Mouse (Mus musculus): Measurements from ENCODE around the gene Vps26b. TPM values are rescaled to one million over a fixed set of nuclear protein-coding genes. Genes with fewer than 3 reads are reported as not detected.

Vps26b gene
- polyA plus RNA-seq, 2 experiments, result 8.0 to 8.3 TPM

DNA sequence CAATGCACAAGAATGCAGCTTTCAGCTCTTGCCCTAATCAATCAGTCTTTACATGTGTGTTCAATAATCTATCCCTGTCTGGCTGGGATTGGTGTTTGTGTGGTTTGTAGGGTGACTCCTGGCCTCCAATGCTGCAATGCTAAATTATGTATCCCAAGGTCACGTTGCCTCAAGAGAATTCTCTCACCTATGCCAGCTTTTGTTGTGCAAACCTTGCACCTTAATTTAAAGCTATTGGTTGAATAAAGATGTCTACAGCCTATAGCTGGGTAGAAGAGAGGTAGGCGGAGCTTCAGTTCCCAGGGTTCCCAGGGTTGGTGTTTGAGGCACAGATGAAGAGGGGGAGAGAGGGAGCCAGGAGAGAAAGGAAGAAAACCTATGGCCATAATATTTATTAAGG lies 32.4 kb downstream of the Vps26b start:
- Histone ChIP-seq H3K4me3 (ENCODE audit: insufficient read depth in 1 of 2, low read depth in 2 of 2, low read length in 2 of 2) (no peak overlapping the region), H3K36me3 (replicated peaks; ENCODE audit: control insufficient read depth, insufficient read depth, low read depth) (no peaks in the 10 kb centered on the region)

DNA sequence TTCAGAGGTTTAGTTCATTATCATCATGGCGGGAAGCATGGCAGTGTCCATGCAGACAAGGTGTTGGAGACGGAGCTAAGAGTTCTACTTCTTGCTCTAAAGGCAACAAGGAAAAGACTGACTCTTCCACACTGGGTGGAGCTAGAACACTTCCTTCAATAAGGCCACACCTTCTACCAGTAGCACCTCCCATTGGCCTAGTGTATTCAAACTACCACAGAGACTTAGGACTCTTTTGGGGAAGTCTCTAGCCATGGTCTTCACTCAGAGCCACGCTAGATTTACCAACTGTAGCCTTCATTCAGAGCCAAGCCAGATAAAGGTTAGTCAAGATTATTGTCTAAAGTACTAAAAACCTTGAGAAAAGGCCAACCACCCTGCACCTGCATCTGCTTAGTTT lies 32.8 kb downstream of the Vps26b start:
- no peak overlapping the region for H3K9ac ChIP-seq (replicated peaks)
- TF ChIP-seq EP300 (IDR thresholded peaks at IDR 0.05; ENCODE audit: low read depth) (no peak), CTCF (IDR thresholded peaks at IDR 0.05; ENCODE audit: low read depth) (no peak)
- no peak overlapping the region for H3K4me3 ChIP-seq (ENCODE audit: insufficient read depth in 1 of 2, low read depth in 2 of 2, low read length in 2 of 2)
- DNase-seq (ENCODE audit: low read depth in 3 of 3, low spot score in 3 of 3), result no peak
- WGBS (ENCODE audit: insufficient replicate concordance), result 56% methylated on average over 3 of the region's 3 CpGs
- H3K9me3 ChIP-seq (ENCODE audit: control insufficient read depth, low read length), result no peaks in the 10 kb centered on the region
- no peak for ATAC-seq (ENCODE audit: insufficient read depth)
- H3K27ac ChIP-seq, result no peak overlapping the region
- H3K4me2 ChIP-seq (ENCODE audit: low read depth), result no peak overlapping the region
- no peaks in the 10 kb centered on the region for H3K36me3 ChIP-seq (replicated peaks; ENCODE audit: control insufficient read depth, insufficient read depth, low read depth)
- H3K4me1 ChIP-seq (replicated peaks; ENCODE audit: control insufficient read depth in 2 of 2, insufficient read depth in 2 of 2, low read length in 1 of 2), result peaks cover 6 to 18% of the 10 kb centered on the region in 2 experiments
- no peaks in the 10 kb centered on the region for H3K27me3 ChIP-seq (ENCODE audit: control insufficient read depth, insufficient read depth, low read length)

More for the DNA sequence above, 32.4 kb downstream of the Vps26b start:
- Histone ChIP-seq H3K27ac (no peak overlapping the region), H3K4me2 (ENCODE audit: low read depth) (no peak overlapping the region), H3K27me3 (ENCODE audit: control insufficient read depth, insufficient read depth, low read length) (no peaks in the 10 kb centered on the region), H3K9me3 (ENCODE audit: control insufficient read depth, low read length) (no peaks in the 10 kb centered on the region), H3K9ac (replicated peaks) (no peak overlapping the region), H3K4me1 (replicated peaks; ENCODE audit: control insufficient read depth in 2 of 2, insufficient read depth in 2 of 2, low read length in 1 of 2) (peaks cover 6 to 18% of the 10 kb centered on the region in 2 experiments)
- 69% methylated on average over 2 of the region's 2 CpGs for WGBS (ENCODE audit: insufficient replicate concordance)
- no peak for ATAC-seq (ENCODE audit: insufficient read depth)
- TF ChIP-seq CTCF (IDR thresholded peaks at IDR 0.05; ENCODE audit: low read depth), result no peak
- TF ChIP-seq EP300 (IDR thresholded peaks at IDR 0.05; ENCODE audit: low read depth), result no peak
- no peak for DNase-seq (ENCODE audit: low read depth in 3 of 3, low spot score in 3 of 3)

DNA sequence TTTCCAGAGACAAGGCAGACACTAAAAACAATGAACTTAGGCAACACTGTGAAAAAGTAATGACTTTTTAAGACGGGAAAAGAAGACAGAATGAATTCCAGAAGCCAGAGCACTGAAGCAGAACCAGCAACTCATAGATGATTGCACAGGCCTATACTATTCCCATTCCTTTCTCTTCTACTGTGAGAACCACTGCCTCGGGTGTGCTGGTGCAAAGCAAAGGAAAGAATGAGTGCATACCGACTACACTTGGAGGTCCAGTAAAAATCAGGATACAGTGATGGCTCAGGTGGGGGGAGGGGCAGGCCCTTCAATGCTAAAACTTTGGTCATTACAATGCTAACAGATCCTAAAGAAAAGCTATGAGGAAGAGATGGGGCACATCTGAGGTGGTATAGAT lies 36.0 kb downstream of the Vps26b start:
- WGBS (ENCODE audit: insufficient replicate concordance), result 73% methylated on average over 3 of the region's 3 CpGs
- H3K4me1 ChIP-seq (replicated peaks; ENCODE audit: control insufficient read depth in 2 of 2, insufficient read depth in 2 of 2, low read length in 1 of 2), result peaks cover 0 to 5% of the 10 kb centered on the region in 2 experiments; a peak in 2 of 4 replicates
- no peaks in the 10 kb centered on the region for H3K36me3 ChIP-seq (replicated peaks; ENCODE audit: control insufficient read depth, insufficient read depth, low read depth)
- TF ChIP-seq CTCF (IDR thresholded peaks at IDR 0.05; ENCODE audit: low read depth) (no peak), EP300 (IDR thresholded peaks at IDR 0.05; ENCODE audit: low read depth) (no peak)
- H3K4me2 ChIP-seq (ENCODE audit: low read depth), result no peak overlapping the region
- no peak for DNase-seq (ENCODE audit: low read depth in 3 of 3, low spot score in 3 of 3)
- ATAC-seq (ENCODE audit: insufficient read depth), result no peak
- H3K27me3 ChIP-seq (ENCODE audit: control insufficient read depth, insufficient read depth, low read length), result no peaks in the 10 kb centered on the region
- no peaks in the 10 kb centered on the region for H3K9me3 ChIP-seq (ENCODE audit: control insufficient read depth, low read length)
- no peak overlapping the region for H3K4me3 ChIP-seq (ENCODE audit: insufficient read depth in 1 of 2, low read depth in 2 of 2, low read length in 2 of 2)
- H3K9ac ChIP-seq (replicated peaks), result no peak overlapping the region
- no peak overlapping the region for H3K27ac ChIP-seq

DNA sequence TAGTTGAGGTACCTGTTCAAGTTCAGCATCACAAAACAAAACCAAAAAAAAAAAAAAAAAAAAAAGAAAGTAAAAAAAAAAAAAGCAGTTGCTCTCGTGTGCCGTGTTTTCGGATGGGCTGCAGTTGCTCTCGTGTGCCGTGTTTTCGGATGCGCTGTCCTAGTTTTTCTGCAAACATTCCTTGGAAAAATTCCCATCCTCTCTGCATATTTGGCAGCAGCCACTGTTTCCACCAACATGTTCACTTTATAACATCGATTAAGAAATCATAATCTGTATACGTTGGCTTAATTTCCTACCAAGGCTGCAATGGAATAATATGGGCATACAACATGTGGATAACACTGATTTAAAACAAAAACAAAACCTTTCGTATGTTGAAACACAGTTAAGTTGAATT lies 36.7 kb downstream of the Vps26b start:
- Histone ChIP-seq H3K9me3 (ENCODE audit: control insufficient read depth, low read length) (no peaks in the 10 kb centered on the region), H3K9ac (replicated peaks) (no peak overlapping the region), H3K4me2 (ENCODE audit: low read depth) (no peak overlapping the region), H3K27ac (no peak overlapping the region), H3K4me3 (ENCODE audit: insufficient read depth in 1 of 2, low read depth in 2 of 2, low read length in 2 of 2) (no peak overlapping the region), H3K27me3 (ENCODE audit: control insufficient read depth, insufficient read depth, low read length) (no peaks in the 10 kb centered on the region), H3K4me1 (replicated peaks; ENCODE audit: control insufficient read depth in 2 of 2, insufficient read depth in 2 of 2, low read length in 1 of 2) (peaks cover 0 to 3% of the 10 kb centered on the region in 2 experiments; a peak in 1 of 4 replicates), H3K36me3 (replicated peaks; ENCODE audit: control insufficient read depth, insufficient read depth, low read depth) (no peaks in the 10 kb centered on the region)
- 87% methylated on average over 10 of the region's 10 CpGs for WGBS (ENCODE audit: insufficient replicate concordance)
- TF ChIP-seq CTCF (IDR thresholded peaks at IDR 0.05; ENCODE audit: low read depth) (no peak), EP300 (IDR thresholded peaks at IDR 0.05; ENCODE audit: low read depth) (no peak)
- ATAC-seq (ENCODE audit: insufficient read depth) (no peak), DNase-seq (ENCODE audit: low read depth in 3 of 3, low spot score in 3 of 3) (no peak)

DNA sequence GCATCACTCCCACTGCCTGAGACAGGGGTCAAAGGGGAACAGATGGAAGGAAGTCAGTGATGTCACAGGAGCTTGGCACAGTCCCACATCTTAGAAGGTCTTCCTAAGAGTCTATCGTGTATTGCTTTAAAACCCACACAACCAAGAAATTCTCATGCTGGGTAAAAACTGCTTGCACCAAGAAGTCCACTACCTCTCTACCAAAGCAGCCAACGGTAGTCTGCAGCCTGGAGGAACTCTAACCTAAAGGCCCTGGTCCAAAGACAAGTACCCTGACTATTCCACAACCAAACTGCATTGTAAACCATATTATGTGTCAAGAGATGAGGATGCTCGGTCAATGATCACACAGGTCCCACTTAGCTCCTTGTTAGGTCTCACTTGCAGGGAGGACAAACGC lies 39.7 kb downstream of the Vps26b start:
- no peaks in the 10 kb centered on the region for H3K36me3 ChIP-seq (replicated peaks; ENCODE audit: control insufficient read depth, insufficient read depth, low read depth)
- no peaks in the 10 kb centered on the region for H3K4me1 ChIP-seq (replicated peaks; ENCODE audit: control insufficient read depth in 2 of 2, insufficient read depth in 2 of 2, low read length in 1 of 2)
- H3K4me2 ChIP-seq (ENCODE audit: low read depth), result no peak overlapping the region
- H3K9ac ChIP-seq (replicated peaks), result no peak overlapping the region
- ATAC-seq (ENCODE audit: insufficient read depth), result no peak
- no peaks in the 10 kb centered on the region for H3K9me3 ChIP-seq (ENCODE audit: control insufficient read depth, low read length)
- DNase-seq (ENCODE audit: low read depth in 3 of 3, low spot score in 3 of 3), result no peak
- no peaks in the 10 kb centered on the region for H3K27me3 ChIP-seq (ENCODE audit: control insufficient read depth, insufficient read depth, low read length)
- WGBS (ENCODE audit: insufficient replicate concordance), result 72% methylated on average over 4 of the region's 4 CpGs
- TF ChIP-seq CTCF (IDR thresholded peaks at IDR 0.05; ENCODE audit: low read depth) (no peak), EP300 (IDR thresholded peaks at IDR 0.05; ENCODE audit: low read depth) (no peak)
- no peak overlapping the region for H3K4me3 ChIP-seq (ENCODE audit: insufficient read depth in 1 of 2, low read depth in 2 of 2, low read length in 2 of 2)
- H3K27ac ChIP-seq, result no peak overlapping the region

Measured in liver, embryonic 14.5 days (tissue).